Mouse (Mus musculus) CH12.LX (cell line): ENCODE measurements around the gene Txndc17.

ENCODE experiments used
- BHLHE40 ChIP-seq: IDR thresholded peaks from 2 replicates; pipeline ENCODE4 v1.6.1; 2011; ENCODE audit warnings: mild to moderate bottlenecking, low read depth, low read length, improper control_type of control experiment
- CTCF ChIP-seq, 2 experiments: IDR thresholded peaks in 1 of 2; conservative IDR thresholded peaks in 1 of 2; 2 replicates each; pipeline ENCODE4 v1.5.1; 2011 to 2012; ENCODE audit warnings: low read depth in 2 of 2, low read length in 2 of 2, improper control_type of control experiment in 1 of 2, inconsistent platforms in 1 of 2, mild to moderate bottlenecking in 1 of 2, moderate library complexity in 1 of 2
- HCFC1 ChIP-seq: IDR thresholded peaks from 2 replicates; pipeline ENCODE4 v1.6.1; 2012; ENCODE audit warnings: low read depth, mild to moderate bottlenecking, inconsistent platforms, low read length, improper control_type of control experiment
- MAFK ChIP-seq: IDR thresholded peaks from 2 replicates; pipeline ENCODE4 v1.6.1; 2011; ENCODE audit warnings: low read length, improper control_type of control experiment; ENCODE audit not compliant: insufficient replicate concordance
- MEF2A ChIP-seq: IDR thresholded peaks from 2 replicates; pipeline ENCODE4 v1.6.1; 2014; ENCODE audit warnings: low read depth, mild to moderate bottlenecking, inconsistent platforms, low read length, improper control_type of control experiment, borderline replicate concordance
- POLR2A ChIP-seq: IDR thresholded peaks from 2 replicates; pipeline ENCODE4 v1.6.1; 2011; ENCODE audit warnings: low read depth, mild to moderate bottlenecking, improper control_type of control experiment, low read length
- POLR2AphosphoS2 ChIP-seq: IDR thresholded peaks from 2 replicates; pipeline ENCODE4 v1.6.1; 2011; ENCODE audit warnings: low read depth, low read length, improper control_type of control experiment
- TCF12 ChIP-seq: IDR thresholded peaks from 2 replicates; pipeline ENCODE4 v1.6.1; 2014; ENCODE audit warnings: low read depth, mild to moderate bottlenecking, inconsistent platforms, low read length, improper control_type of control experiment
- USF1 ChIP-seq: IDR thresholded peaks from 2 replicates; pipeline ENCODE4 v1.6.1; 2014; ENCODE audit warnings: low read depth, mild to moderate bottlenecking, inconsistent platforms, low read length, improper control_type of control experiment
- ZMIZ1 ChIP-seq: IDR thresholded peaks from 2 replicates; pipeline ENCODE4 v1.6.1; 2012; ENCODE audit warnings: low read depth, mild to moderate bottlenecking, inconsistent platforms, low read length, improper control_type of control experiment
- ZNF384 ChIP-seq: IDR thresholded peaks from 2 replicates; pipeline ENCODE4 v1.6.1; 2012; ENCODE audit warnings: low read depth, low read length, improper control_type of control experiment, inconsistent platforms

DNA sequence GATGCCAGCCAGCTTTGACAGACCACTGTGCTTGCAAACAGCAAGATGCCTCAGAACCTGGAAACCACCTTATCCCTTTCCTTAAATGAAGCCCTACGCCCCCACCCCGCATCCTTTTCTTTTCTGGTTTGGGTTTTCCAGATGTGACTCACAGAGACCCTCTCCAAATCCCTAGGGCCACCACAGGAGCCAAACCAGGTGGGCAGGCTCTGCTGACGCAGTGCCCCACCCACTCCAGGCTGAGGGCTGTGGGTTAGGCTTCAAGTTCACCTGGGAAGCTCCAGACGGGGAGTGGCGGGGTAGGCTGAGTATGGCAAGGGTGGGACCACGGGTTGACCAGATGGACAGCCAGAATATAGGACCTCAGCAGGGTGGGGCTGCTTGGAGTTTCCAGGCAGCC, 19.6 kb downstream of the Txndc17 start:
- no peak for TF ChIP-seq POLR2A
- TF ChIP-seq HCFC1: no peak
- TF ChIP-seq CTCF (conservative IDR thresholded peaks at IDR 0.05 in 1 of 2, IDR thresholded peaks at IDR 0.05 in 1 of 2; ENCODE audit: low read depth in 2 of 2, low read length in 2 of 2): no peak
- no peak for TF ChIP-seq POLR2AphosphoS2
- no peak for TF ChIP-seq TCF12
- no peak for TF ChIP-seq MEF2A
- TF ChIP-seq ZNF384: no peak
- no peak for TF ChIP-seq BHLHE40
- no peak for TF ChIP-seq ZMIZ1
- no peak for TF ChIP-seq MAFK
- TF ChIP-seq USF1: no peak
